Mouse (Mus musculus) hindbrain, embryonic 11.5 days (tissue): Measurements from ENCODE around the gene Prnd. TPM values are rescaled to one million over a fixed set of nuclear protein-coding genes. Genes with fewer than 3 reads are reported as not detected.

Experiments used
- ATAC-seq: fragments of 200-750 bp; cut with Nextera tagmentation; 2 replicates; pipeline ENCODE4 v1.8.0; 2017; ENCODE audit warnings: mild to moderate bottlenecking, moderate TSS enrichment, moderate library complexity; ENCODE audit not compliant: low FRiP score
- DNase-seq: peaks from one replicate; pipeline ENCODE4 v3.0.0-alpha.2; 2015; ENCODE audit warnings: low spot score
- H3K27ac ChIP-seq: fragments of 300-500 bp; sonication (generic); 2 replicates; pipeline ENCODE4 v1.5.1; 2014; ENCODE audit warnings: mild to moderate bottlenecking, low read depth, low read length
- H3K27me3 ChIP-seq: fragments of 300-500 bp; sonication (generic); 2 replicates; pipeline ENCODE4 v1.6.1; 2014; ENCODE audit warnings: mild to moderate bottlenecking, low read length, moderate library complexity, mixed read lengths; ENCODE audit not compliant: control insufficient read depth, insufficient read depth
- H3K36me3 ChIP-seq: fragments of 300-500 bp; sonication (generic); 2 replicates; pipeline ENCODE4 v1.6.1; 2014; ENCODE audit warnings: mild to moderate bottlenecking, low read length, moderate library complexity, mixed read lengths; ENCODE audit not compliant: control insufficient read depth, insufficient read depth
- H3K4me1 ChIP-seq: fragments of 300-500 bp; sonication (generic); replicated peaks from 2 replicates; pipeline ENCODE4 v1.6.1; 2014; ENCODE audit warnings: low read length, mixed read lengths; ENCODE audit not compliant: control insufficient read depth, insufficient read depth
- H3K4me2 ChIP-seq: fragments of 300-500 bp; sonication (generic); replicated peaks from 2 replicates; pipeline ENCODE4 v1.6.1; 2014; ENCODE audit warnings: mild to moderate bottlenecking, low read depth, low read length
- H3K4me3 ChIP-seq: fragments of 300-500 bp; sonication (generic); 2 replicates; pipeline ENCODE4 v1.5.1; 2014; ENCODE audit warnings: low read depth, low read length
- H3K9ac ChIP-seq: fragments of 300-500 bp; sonication (generic); 2 replicates; pipeline ENCODE4 v1.6.1; 2014; ENCODE audit warnings: low read depth, low read length
- H3K9me3 ChIP-seq: fragments of 300-500 bp; sonication (generic); 2 replicates; pipeline ENCODE4 v1.6.1; 2016; ENCODE audit warnings: low read length; ENCODE audit not compliant: control insufficient read depth
- WGBS: fragments of 180-500 bp; shearing (Covaris S2); extraction: QIAGEN DNeasy Blood & Tissue Kit; methylation state at CpG from one replicate; pipeline ENCODE4 v1.1.7; 2014; 5-methylcytosine and 5-hydroxymethylcytosine counted together
- polyA plus RNA-seq: library from polyadenylated mRNA; unstranded; fragments of >200 nt; fragmentation: Nextera tagmentation; extraction: Ambion mirVana; gene quantifications from 2 replicates; pipeline ENCODE4 v1.2.1, GENCODE M21; 2014

Prnd gene
- polyA plus RNA-seq, 1 experiment from 2014 or later: 8.2 TPM

DNA sequence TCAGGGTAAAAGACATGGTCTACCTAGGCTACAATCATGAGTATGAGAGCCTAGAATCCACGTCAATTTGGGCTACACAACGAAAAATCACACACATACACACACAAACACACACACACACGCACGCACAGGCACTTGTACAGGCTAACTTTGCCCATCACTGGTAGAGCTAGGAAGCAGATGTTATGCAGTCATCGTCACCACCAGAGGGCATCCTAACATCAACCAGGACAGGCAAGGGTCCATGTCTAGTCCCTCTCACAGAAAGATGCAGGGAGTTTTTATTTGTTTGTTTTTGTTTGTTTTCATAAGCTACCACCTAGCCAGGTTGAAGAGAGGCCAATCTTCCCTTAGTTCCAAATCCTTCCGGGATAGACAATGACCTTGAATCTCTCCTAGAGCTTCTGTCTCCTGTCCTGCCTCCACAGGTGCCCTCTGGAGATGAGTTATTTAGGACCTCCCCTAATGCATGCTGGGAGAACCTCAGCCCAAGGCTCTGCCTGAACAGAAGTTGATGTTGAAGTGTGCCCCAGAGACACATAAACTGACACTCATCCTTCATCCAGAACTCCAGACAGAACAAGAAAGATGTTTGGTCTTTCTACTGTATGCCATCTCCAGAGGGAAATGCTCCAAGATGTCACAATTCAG, 32.0 kb downstream of the Prnd start:
- Histone ChIP-seq H3K4me2 (no peak overlapping the region), H3K9ac (no peak overlapping the region), H3K9me3 (no peaks in the 10 kb centered on the region), H3K27ac (no peak overlapping the region), H3K4me1 (no peaks in the 10 kb centered on the region), H3K27me3 (no peaks in the 10 kb centered on the region), H3K4me3 (no peak overlapping the region), H3K36me3 (no peaks in the 10 kb centered on the region)
- peak; percentile 61; the same call in 1 of the 2 replicates for ATAC-seq
- WGBS: 24% methylated on average over 6 of the region's 6 CpGs
- DNase-seq: peak; percentile 78

DNA sequence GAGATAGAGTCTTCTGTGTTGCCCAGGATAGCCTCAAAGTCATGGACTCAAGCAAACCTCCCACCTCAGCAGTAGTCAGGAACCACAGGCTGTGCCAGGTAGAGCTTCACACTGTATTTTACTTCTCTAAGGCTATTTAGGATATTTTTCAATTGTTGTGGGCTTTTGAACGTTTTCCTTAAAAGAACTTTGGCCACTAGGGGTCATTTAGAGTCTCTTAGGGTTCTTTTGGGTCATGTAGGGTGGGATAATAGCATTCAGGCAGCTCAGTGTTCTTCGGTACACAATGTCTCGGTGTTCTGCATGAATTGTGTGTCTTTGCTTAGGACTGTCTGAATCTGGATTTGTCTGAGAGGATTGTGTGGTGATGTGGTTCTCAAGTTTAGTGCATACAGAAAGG, 37.3 kb downstream of the Prnd start:
- Histone ChIP-seq H3K27me3 (no peaks in the 10 kb centered on the region), H3K36me3 (no peaks in the 10 kb centered on the region), H3K27ac (no peak overlapping the region), H3K4me2 (no peak overlapping the region), H3K9ac (no peak overlapping the region), H3K9me3 (no peaks in the 10 kb centered on the region), H3K4me3 (no peak overlapping the region), H3K4me1 (no peaks in the 10 kb centered on the region)
- no peak for ATAC-seq
- no peak for DNase-seq
- 47% methylated on average over 3 of the region's 3 CpGs for whole genome bisulfite sequencing

DNA sequence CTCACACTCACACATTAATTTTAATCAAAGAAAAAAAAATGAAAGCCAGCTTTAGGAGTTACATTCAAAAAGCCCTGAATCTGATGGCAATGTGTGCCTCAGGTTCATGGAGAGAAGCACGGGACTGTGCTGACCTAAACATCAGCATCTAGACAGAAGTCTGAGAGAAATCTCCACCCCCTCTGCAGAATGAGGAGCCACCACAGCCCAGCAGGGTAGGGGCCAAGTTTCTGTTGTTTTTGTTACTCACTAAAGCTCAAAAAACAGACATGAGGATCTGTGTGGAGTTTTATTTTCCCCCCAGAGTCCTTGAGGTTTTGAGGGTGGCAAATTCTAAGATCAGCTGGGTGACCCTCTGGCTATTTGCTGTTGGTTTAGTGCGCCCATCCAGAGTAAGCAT, 37.9 kb downstream of the Prnd start:
- Histone ChIP-seq H3K4me2 (no peak overlapping the region), H3K4me3 (no peak overlapping the region), H3K4me1 (no peaks in the 10 kb centered on the region), H3K9me3 (no peaks in the 10 kb centered on the region), H3K27me3 (no peaks in the 10 kb centered on the region), H3K27ac (no peak overlapping the region), H3K9ac (no peak overlapping the region), H3K36me3 (no peaks in the 10 kb centered on the region)
- ATAC-seq: no peak
- 73% methylated on average over 2 of the region's 2 CpGs for WGBS
- DNase-seq: no peak

DNA sequence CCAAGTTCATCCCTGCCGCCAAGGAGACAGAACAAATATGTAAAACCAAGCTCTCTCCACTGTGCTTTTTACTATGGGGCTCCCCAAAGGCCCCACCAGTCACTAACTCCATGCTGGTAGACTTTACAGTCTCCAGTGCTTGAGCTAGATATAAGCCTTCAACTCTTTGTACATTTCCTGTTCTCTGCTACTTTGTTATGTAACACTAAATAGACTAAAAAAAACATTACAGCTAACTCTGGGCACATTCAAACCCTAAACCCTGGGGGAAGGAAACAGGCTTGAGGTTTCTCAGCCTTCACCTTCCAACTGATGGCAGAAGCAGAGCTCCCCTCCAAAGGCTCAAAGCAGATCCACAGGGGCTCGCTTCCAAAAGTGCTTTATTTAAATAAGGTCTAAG, 41.8 kb downstream of the Prnd start:
- DNase-seq (no peak), ATAC-seq (no peak)
- no peaks in the 10 kb centered on the region for H3K4me1 ChIP-seq
- H3K36me3 ChIP-seq: no peaks in the 10 kb centered on the region
- no peak overlapping the region for H3K9ac ChIP-seq
- 84% methylated on average over 2 of the region's 2 CpGs for WGBS
- H3K4me3 ChIP-seq: no peak overlapping the region
- H3K27ac ChIP-seq: no peak overlapping the region
- H3K27me3 ChIP-seq: no peaks in the 10 kb centered on the region
- H3K9me3 ChIP-seq: no peaks in the 10 kb centered on the region
- H3K4me2 ChIP-seq: no peak overlapping the region

DNA sequence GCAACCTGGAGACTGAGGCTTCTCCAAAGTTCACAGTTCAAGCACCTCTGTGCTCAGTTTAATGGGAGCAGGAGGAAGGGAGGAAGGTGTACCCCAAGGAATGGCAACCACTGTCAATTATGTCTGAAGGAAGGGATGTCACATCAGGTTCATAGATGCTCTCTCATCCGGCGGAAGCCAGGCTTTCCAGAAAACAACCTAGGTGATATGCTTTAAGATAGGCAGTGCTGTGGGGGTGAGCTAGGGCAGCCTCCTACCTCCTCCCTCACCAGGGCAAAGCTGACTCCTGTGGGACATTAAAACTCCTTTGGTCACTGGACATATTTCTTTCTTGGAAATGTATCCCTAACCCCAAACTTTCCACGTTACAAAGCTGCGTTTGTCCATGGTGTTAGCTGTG, 42.5 kb downstream of the Prnd start:
- H3K4me1 ChIP-seq: no peaks in the 10 kb centered on the region
- no peaks in the 10 kb centered on the region for H3K36me3 ChIP-seq
- no peak overlapping the region for H3K4me3 ChIP-seq
- no peak overlapping the region for H3K4me2 ChIP-seq
- H3K9me3 ChIP-seq: no peaks in the 10 kb centered on the region
- no peak overlapping the region for H3K9ac ChIP-seq
- no peak for DNase-seq
- WGBS: 78% methylated on average over 4 of the region's 4 CpGs
- H3K27me3 ChIP-seq: no peaks in the 10 kb centered on the region
- no peak for ATAC-seq
- no peak overlapping the region for H3K27ac ChIP-seq

DNA sequence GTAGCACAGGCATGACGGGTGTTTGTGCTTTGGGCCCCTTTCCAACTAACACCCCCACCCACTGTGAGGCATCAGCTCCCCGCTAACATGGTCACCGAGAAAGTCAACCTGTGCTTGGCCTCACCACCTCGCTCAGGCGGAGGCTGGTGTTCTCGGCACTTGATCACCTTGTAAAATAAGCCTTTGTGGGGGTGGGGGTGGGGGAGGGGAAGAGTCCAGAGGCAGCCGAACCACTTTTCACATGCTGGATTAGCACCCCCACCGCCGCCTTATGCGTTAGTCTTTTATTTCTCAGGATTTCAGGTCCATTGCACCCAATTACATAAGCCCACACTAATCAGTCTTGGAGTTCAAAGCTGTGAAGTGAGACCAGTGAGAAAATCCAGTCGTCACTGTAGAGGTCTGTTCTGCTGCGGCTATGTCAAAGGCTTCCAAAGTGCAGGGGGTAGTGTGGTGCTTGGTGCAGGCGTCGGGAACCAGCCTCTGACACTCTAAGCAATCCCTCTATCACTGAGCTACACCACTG, 43.0 kb downstream of the Prnd start:
- H3K9me3 ChIP-seq: no peaks in the 10 kb centered on the region
- H3K27me3 ChIP-seq: no peaks in the 10 kb centered on the region
- no peak for ATAC-seq
- no peak overlapping the region for H3K4me2 ChIP-seq
- no peak overlapping the region for H3K9ac ChIP-seq
- H3K4me3 ChIP-seq: no peak overlapping the region
- no peaks in the 10 kb centered on the region for H3K36me3 ChIP-seq
- no peak overlapping the region for H3K27ac ChIP-seq
- WGBS: 55% methylated on average over 14 of the region's 14 CpGs
- H3K4me1 ChIP-seq: no peaks in the 10 kb centered on the region
- DNase-seq: no peak

DNA sequence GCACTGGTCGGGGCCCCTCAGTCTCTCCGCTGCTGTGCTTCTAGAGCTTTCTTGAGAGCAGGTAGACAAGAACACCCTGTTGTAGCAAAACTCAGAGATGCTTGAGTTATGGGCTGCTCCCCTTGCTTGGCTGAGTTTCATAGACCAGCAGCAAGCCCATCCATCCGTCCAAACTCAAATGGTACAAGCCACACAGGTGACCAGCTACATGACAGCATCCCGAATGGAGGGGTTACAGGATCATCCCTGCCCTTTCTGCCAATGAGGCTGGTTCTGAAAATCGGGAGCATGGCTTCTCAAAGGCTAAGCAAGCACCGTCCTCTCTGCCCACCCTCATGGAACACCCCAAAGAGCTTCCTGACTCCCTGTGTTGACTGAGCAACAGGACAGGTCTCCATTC, 44.3 kb downstream of the Prnd start:
- DNase-seq (no peak), ATAC-seq (no peak)
- Histone ChIP-seq H3K9me3 (no peaks in the 10 kb centered on the region), H3K36me3 (0 out of 2 replicates have a peak, but pooled peaks cover 2% of the 10 kb centered on the region), H3K9ac (no peak overlapping the region), H3K27me3 (no peaks in the 10 kb centered on the region), H3K4me3 (no peak overlapping the region), H3K27ac (no peak overlapping the region), H3K4me1 (no peaks in the 10 kb centered on the region), H3K4me2 (no peak overlapping the region)
- 92% methylated on average over 6 of the region's 6 CpGs for WGBS

DNA sequence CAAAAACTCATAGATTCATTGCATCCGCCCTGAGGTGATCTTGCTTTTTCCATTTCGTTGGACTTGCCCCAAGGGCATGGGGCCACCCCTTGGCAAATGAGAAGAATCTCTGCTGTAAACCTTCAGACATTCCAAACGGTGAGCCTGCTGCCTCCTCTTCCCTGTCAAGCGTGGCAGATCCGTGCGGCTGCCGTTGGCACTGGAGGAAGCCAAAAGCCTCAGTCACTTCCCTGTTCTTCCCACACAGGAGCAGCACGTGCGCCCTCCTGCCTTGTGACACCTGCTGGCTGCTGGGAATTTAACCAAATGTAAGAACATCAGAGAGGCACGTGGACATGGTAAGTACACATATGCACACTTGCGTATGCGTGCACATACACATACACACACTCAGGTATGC, 45.1 kb downstream of the Prnd start:
- H3K4me3 ChIP-seq: no peak overlapping the region
- H3K4me2 ChIP-seq: no peak overlapping the region
- H3K27ac ChIP-seq: no peak overlapping the region
- no peak for DNase-seq
- ATAC-seq: no peak
- no peak overlapping the region for H3K9ac ChIP-seq
- no peaks in the 10 kb centered on the region for H3K9me3 ChIP-seq
- WGBS: 92% methylated on average over 12 of the region's 12 CpGs
- no peaks in the 10 kb centered on the region for H3K27me3 ChIP-seq
- H3K4me1 ChIP-seq: no peaks in the 10 kb centered on the region
- H3K36me3 ChIP-seq: 0 out of 2 replicates have a peak, but pooled peaks cover 2% of the 10 kb centered on the region

DNA sequence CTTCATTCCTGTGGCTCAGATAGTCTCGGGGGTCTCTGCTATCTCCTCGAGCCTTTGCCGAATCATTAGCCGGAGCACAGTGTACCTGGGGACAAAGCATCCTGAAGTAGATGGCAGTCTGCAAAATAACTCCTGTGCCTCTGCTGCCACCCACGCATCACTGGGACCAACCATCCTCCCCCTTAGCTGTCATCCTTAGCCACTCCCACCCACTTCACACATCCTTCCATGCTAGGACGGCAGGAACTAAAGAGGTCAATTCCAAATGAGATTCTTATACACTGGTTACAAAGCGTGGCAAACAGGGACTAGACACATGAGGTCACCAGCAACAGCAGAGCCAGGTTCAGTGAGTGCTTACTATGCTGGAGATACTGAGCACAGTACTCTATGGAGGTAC, 45.7 kb downstream of the Prnd start:
- 91% methylated on average over 7 of the region's 7 CpGs for WGBS
- H3K36me3 ChIP-seq: 0 out of 2 replicates have a peak, but pooled peaks cover 2% of the 10 kb centered on the region
- DNase-seq: no peak

More for the DNA sequence above, 45.7 kb downstream of the Prnd start:
- no peaks in the 10 kb centered on the region for H3K9me3 ChIP-seq
- H3K9ac ChIP-seq: no peak overlapping the region
- no peak overlapping the region for H3K4me2 ChIP-seq
- no peak for ATAC-seq
- H3K4me1 ChIP-seq: no peaks in the 10 kb centered on the region
- no peaks in the 10 kb centered on the region for H3K27me3 ChIP-seq
- no peak overlapping the region for H3K27ac ChIP-seq
- no peak overlapping the region for H3K4me3 ChIP-seq
